Mouse (Mus musculus) mesoderm, embryonic 11.5 days (tissue): ENCODE data around the gene Gk.
A peak's percentile ranks its signal among the peaks of the same experiment; 100 is the strongest.

Experiments used
- DNase-seq: peaks from one replicate; pipeline ENCODE4 v3.0.0-alpha.2; 2012; ENCODE audit warnings: low read depth, low spot score

Gene Gk

GRCm38 (mm10) chrX:85776544-85777087, at the start of gene Gk:
Gk (minus strand) TSS chrX:85776819.
- peak; percentile 94 for DNase-seq

- no peak for DNase-seq
These were observed 28.2 kb upstream of the Gk start for GRCm38 (mm10) chrX:85804706-85805376.

- DNase-seq, result no peak
These were observed 26.4 kb upstream of the Gk start for GRCm38 (mm10) chrX:85803006-85803405.

GRCm38 (mm10) chrX:85797449-85797848, 20.8 kb upstream of the Gk start:
- no peak for DNase-seq

DNA sequence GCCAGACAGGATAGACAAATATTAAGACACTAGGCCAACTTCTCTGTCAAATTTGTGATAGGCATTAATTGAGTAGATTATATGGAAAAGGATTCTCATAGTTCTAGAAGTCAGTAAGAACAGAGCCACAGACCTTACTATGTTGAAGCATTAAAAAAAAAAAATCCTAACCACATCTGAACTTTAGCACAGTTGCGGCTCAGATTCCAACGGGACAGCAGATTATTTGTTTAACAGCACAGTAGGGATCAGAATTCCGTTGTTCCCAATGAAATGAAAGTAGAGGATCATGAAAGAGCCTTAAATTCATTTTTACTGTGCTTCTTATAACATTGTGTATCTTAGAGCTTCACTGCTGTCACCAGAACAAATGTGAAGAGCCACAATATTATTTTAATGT, 1.7 kb upstream of the Gk start:
- no peak for DNase-seq

- DNase-seq, result peak; percentile 29
These were observed 522 bp upstream of the Gk start for GRCm38 (mm10) chrX:85777141-85777540.

DNA sequence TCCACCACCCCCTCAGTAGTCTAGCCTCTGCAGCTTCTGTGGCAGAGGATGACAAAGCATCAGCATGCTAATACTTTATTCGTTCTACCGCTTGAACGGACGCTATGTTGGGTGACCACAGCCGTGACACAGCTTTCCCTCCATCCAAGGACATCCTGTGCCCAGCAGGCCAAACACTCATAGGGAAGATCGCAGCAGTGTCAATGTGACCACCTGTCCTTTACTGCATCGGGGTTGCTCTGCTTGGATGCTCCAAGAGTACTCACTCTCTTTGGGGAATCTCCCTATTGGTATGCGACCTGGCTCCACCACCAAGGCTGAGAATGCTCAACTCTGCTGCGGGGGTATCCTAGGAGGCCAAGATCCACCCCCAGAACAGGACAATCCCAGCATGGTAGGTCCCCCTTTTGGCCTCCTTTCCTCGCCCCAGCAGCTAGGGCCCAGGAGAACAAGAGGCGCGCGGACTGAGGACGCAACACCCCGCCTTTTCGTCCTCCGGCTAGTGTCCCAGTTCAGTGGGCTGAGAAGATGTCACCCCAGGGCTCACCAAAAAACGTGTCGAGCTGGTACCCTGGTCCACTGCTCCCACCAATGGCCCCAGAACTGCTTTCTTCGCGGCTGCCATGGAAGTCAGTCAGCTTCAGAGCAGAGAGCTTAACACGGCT, 608 bp downstream of the Gk start:
- DNase-seq, result peak; percentile 13

- DNase-seq, result no peak
These were observed 5.3 kb downstream of the Gk start for GRCm38 (mm10) chrX:85771303-85771702.

GRCm38 (mm10) chrX:85770747-85771146, 5.9 kb downstream of the Gk start:
- DNase-seq, result no peak

DNA sequence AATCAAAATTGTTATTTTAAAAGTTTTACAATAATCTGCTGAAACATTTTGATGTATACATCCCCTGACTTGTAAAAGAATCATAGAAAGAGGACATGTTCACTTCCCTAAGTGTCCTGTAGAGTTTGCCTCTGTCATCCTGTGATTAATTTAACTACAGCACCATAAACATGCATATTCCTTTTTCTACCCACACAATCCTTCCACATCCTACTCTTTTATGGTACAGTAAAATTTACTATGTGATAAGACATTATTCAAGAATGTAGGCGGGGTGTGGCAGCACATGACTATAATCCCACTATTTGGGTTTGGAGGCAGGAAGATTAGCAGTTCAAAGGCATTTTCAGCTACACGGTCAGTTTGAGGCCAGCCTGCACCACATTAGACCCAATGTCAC, 8.0 kb downstream of the Gk start:
- DNase-seq, result no peak

- no peak for DNase-seq
These were observed 20.6 kb downstream of the Gk start for GRCm38 (mm10) chrX:85756005-85756404.

- no peak for DNase-seq
These were observed 32.8 kb downstream of the Gk start for GRCm38 (mm10) chrX:85743837-85744236.

- no peak for DNase-seq
These were observed 43.4 kb downstream of the Gk start for GRCm38 (mm10) chrX:85733228-85733627.

DNA sequence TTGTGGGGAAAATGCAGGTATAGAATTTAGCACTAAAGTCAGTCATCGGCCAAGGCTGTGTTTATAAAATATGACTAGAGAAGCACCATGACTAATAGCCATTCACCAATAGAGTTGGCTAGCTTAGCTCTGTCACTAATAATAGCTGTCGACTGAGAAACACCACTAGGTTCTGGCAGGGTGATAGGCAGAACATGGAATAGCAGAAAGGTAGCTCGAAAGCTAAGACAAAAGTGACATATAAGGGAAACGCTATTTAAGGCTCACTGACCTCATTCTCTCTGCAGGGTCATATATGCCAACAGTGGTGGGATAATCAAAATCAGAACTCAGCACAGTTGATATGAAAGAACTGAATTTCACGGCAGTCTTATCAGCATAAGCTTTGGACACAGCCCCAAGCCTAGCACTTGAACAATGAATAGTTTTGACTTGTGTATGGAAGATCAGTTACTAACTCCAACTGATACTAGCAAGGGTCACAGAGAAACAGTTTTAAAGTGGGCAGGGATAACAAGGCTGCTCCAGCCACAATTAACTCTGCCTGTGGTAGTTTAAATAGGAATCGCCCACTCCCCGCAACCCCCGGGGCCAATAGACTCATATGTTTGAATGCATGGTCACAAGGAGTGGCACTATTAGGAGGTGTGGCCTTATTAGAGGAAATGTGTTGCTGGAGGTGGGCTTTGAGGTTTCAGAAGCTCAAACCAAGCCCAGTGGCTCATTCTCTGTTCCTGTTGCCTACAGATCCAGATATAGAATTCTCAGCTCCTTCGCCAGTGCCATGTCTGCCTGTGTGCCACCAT, 45.3 kb downstream of the Gk start:
- no peak for DNase-seq

GRCm38 (mm10) chrX:85721226-85721625, 55.4 kb downstream of the Gk start:
- DNase-seq, result no peak

- no peak for DNase-seq
These were observed 66.2 kb downstream of the Gk start for GRCm38 (mm10) chrX:85710399-85710798.

GRCm38 (mm10) chrX:85705715-85706114, 70.9 kb downstream of the Gk start:
- no peak for DNase-seq

DNA sequence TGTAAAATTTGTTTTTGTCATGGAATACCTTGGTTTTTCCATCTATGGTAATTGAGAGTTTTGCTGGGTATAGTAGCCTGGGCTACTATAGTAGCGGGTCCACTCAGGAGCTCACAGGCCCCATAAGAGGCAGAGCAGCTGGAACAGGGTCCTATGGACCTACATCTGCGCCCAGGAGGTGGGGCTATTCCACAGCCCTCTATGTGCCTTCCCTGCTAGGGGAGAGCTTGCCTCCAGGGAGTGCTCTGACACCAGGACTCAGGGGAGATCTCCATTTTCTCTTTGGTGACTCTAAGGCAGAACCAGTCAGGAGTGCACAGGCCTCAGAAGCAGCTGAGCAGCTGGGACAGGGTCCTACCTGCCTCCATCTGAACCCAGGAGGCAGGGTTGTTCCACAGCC, 92.9 kb downstream of the Gk start:
- DNase-seq, result no peak

- no peak for DNase-seq
These were observed 94.5 kb downstream of the Gk start for GRCm38 (mm10) chrX:85682125-85682524.

DNA sequence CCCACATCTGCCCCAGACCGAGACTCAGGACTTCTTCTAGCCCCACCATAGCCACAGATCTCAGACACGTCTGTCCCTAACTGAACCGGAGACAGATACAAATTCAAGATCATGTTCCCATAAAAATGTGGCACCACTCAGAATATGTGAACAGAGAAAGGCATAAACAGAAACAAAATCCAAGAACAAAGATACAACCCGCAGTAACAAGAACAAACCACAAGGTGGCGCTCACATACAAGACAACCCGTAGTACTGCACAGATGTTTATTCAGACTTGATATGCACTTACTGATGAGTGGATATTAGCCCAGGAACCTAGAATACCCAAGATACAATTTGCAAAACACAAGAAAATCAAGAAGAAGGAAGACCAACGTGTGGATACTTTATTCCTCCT, 99.8 kb downstream of the Gk start:
- DNase-seq, result peak; percentile 43
